Mouse (Mus musculus) cerebellum, postnatal 14 days (tissue): ENCODE measurements around the gene Tspan32.

Experiments used
- DNase-seq, 2 experiments: peaks; one replicate each; pipeline ENCODE4 v3.0.0; 2021; ENCODE audit warnings: mixed read lengths in 2 of 2

The Tspan32 gene

GRCm38 (mm10) chr7:143008370-143008926, 3.6 kb downstream of the Tspan32 start:
- no peak for DNase-seq

- no peak for DNase-seq
These were observed 4.3 kb downstream of the Tspan32 start for GRCm38 (mm10) chr7:143008996-143009665.

- DNase-seq: no peak
These were observed 5.2 kb downstream of the Tspan32 start for GRCm38 (mm10) chr7:143009996-143010395.

- DNase-seq: no peak
These were observed 6.4 kb downstream of the Tspan32 start for GRCm38 (mm10) chr7:143011226-143011625.

- DNase-seq: peak; percentile 41 to 54
These were observed 7.5 kb downstream of the Tspan32 start for GRCm38 (mm10) chr7:143012230-143012875.

- peak; percentile 86 to 87 for DNase-seq
These were observed 8.8 kb downstream of the Tspan32 start for GRCm38 (mm10) chr7:143013420-143014178.

GRCm38 (mm10) chr7:143014862-143015659, 10.2 kb downstream of the Tspan32 start:
- peak; percentile 72 to 78 for DNase-seq

GRCm38 (mm10) chr7:143015755-143016423, 11.0 kb downstream of the Tspan32 start:
- peak; percentile 34 to 44 for DNase-seq

- no peak for DNase-seq
These were observed 11.7 kb downstream of the Tspan32 start for GRCm38 (mm10) chr7:143016424-143017142.

- DNase-seq: no peak
These were observed 12.3 kb downstream of the Tspan32 start for GRCm38 (mm10) chr7:143017181-143017580.

GRCm38 (mm10) chr7:143020040-143020439, 15.2 kb downstream of the Tspan32 start:
- DNase-seq: no peak

- DNase-seq: no peak
These were observed 15.9 kb downstream of the Tspan32 start for GRCm38 (mm10) chr7:143020764-143021163.

GRCm38 (mm10) chr7:143021356-143022164, 16.7 kb downstream of the Tspan32 start:
- DNase-seq: no peak

- DNase-seq: no peak
These were observed 18.7 kb downstream of the Tspan32 start for GRCm38 (mm10) chr7:143023499-143023898.

- DNase-seq: no peak
These were observed 19.4 kb downstream of the Tspan32 start for GRCm38 (mm10) chr7:143024293-143024692.

- DNase-seq: no peak
These were observed 20.6 kb downstream of the Tspan32 start for GRCm38 (mm10) chr7:143025496-143025895.

GRCm38 (mm10) chr7:143027196-143027595, 22.4 kb downstream of the Tspan32 start:
- peak; percentile 57 to 60 for DNase-seq

GRCm38 (mm10) chr7:143031816-143032215, 27.0 kb downstream of the Tspan32 start:
- DNase-seq: no peak

GRCm38 (mm10) chr7:143033581-143033980, 28.7 kb downstream of the Tspan32 start:
- peak; percentile 67 to 70 for DNase-seq

GRCm38 (mm10) chr7:143034112-143034511, 29.3 kb downstream of the Tspan32 start:
- DNase-seq: no peak
